Mouse (Mus musculus) urinary bladder, postnatal 10 days (tissue): ENCODE data around the gene Edn1.

Experiments
- DNase-seq: peaks from one replicate; pipeline ENCODE4 v3.0.0; 2022; ENCODE audit warnings: low spot score

Gene Edn1

DNA sequence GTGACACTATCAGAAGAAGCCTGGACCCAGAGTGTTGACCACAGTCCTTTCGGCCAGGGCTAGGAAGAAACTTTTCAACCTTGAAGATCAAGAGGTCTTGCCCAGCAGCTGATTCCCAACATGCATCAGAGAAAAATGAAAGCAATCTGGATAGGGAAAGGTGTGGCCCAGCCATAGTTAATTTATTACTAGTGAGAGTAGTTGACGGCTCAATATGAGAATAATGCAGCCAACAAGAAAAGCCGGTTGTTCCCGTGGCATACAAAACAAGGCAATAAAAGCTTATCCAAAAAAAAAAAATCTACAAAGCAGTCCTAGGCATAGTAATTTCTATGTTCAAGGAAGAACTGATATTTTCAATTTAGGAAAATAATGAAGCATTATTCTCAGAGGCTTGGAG lies 16.5 kb downstream of the Edn1 start:
- DNase-seq: no peak

DNA sequence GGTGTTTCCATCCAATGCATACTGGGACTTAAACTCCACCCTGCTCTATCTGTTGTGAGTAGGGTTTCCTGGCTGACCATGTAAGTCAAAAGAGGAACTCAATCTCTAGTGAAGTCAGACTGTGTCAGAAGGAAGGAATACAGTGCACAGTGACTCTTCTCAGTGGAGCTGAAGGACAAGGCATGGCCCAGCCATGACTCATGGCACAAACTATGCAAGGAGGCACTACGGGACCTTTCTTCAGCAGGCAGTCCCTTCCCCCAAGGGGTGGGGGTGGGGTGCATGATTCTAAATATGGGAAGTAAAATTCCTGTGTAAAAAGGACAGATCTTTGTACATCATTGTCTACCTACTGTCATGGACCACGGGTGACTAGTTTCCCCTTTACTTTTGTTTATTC lies 27.3 kb downstream of the Edn1 start:
- no peak for DNase-seq

DNA sequence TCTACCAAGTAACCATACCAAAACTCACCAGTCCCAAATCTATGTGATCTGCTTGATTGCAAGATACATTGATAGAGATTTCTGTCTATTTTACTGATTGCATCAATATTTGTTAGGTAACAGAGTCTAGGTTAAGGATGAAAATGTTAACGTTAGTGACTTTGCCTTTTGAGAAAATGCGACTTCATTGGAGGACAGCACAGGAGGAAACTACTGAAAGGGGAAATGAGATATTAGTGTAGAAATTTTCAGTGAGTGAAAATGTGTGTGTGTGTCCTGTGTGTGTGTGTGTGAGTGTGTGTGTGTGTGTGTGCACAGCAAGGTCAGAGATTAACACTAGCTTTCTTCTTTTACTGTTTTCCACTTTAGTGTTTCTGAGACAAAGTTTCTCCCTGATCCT lies 29.8 kb downstream of the Edn1 start:
- DNase-seq: no peak

DNA sequence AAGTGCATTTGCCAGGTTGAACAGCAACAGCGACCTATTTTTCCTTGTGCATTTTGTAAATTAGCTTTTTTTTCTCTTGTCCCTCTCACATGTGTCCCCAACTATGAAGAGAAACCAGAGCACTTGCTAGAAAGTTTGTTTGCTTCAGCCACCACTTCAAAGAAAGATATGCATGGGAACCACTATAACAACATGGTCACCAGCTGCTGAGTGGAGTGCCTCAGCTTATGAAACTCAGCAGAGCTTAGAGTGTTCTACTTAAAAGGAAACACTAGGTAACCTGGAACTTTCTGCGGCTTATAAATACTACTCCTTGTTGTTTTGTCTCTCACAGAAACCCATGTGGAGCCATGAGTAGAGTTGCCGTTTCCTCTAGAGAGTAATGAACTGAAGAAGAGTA lies 33.7 kb downstream of the Edn1 start:
- DNase-seq: no peak

DNA sequence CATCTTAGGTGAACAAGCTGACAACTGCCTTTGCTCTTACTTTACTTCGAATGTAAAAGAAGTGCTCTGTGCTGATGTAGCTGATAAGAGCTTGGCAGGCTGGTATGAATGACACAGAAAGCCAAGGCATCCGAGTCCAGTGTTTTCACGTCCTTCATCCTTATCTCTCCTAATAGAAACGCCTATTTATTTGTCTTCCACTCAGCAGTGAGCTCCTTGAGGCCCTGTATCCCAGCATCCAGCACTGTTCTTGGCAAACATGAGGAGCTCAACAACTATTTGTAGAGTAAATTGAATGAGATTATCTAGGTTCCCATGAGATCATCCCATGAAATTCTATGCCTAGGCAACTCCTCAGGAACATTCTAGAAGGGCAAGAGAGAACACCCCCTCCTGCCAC lies 35.1 kb downstream of the Edn1 start:
- no peak for DNase-seq

DNA sequence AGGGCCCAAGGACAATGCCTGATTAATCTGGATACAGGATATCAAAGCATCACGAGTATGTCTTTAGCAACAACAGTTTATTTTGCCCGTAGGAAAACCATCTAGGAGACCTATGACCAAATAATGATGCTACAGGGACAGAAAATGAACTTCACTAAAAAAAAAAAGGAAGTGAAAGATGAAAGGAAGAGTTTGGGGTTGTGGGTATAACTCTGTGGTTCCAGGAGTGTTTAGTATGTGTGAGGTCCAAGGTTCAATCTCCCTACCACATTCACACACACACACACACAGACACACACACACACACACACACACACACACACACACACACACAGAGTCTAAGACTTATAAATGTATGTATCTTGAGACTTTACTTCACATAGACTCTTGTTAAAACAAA lies 35.8 kb downstream of the Edn1 start:
- no peak for DNase-seq

DNA sequence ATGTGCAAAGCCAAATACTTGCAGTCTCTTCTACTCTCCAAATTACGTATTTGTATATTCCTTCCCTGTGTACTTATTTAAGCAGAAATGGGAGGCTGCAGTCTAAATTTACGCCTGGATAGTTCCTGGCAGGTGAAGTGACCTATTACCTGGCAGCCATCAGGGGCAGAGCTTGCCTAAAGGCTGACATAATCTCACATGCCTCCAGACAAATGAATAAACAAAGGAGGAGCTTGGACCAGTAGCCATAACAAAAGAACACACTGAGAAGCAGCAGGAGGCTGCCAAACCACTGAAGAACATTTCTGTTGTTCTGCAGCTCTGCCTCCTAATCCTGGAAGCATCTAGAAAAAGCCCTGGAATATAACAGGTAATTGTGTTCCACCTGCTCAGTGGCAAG lies 38.2 kb downstream of the Edn1 start:
- no peak for DNase-seq

DNA sequence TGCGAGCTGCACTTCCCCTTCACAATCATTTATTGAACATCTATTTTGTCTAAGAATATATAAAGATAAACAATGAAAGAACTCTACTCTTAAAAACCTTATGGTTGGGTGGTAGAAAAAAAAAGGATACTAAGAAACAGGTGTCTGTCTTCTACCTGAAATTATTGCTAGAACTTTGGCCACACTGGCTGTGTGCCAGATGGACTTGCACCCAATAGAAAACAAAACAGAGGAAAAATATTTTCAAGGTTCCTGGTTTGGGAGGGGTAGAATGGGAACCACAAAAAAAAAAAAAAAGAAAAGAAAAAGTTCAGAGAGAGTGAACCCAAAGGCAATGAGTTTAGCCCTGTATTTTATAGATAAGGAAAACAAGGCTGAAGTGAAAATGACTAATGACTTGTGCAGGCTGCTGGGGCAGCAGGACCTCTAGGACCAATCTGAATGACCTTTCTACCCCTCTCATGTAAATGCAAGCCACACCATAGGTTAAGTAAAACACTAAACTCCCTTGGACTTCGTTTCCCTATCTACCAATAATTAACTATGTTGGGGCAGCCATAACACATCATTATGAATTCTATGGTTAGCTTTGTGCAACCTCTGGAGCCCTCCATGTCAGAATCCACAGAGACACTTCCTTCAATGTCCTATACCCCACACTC lies 40.7 kb downstream of the Edn1 start:
- DNase-seq: no peak

DNA sequence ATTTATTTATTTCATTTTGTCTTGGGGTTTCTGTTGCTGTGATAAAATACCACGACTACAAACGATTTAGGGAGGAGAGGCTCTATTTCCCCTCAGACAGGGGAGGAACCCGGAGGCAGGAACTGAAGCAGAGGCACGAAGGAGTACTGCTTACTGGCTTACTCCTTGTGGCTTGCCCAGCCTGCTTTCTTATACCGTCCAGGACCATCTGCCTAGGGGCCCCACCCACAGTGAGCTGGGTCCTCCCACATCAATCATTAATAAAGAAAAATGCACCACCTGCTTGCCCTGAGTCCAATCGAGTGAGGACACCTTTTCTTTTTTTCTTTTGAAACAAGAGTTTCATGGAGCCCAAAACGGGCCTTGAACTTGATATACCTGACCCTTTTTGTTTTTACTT lies 44.2 kb downstream of the Edn1 start:
- DNase-seq: no peak

DNA sequence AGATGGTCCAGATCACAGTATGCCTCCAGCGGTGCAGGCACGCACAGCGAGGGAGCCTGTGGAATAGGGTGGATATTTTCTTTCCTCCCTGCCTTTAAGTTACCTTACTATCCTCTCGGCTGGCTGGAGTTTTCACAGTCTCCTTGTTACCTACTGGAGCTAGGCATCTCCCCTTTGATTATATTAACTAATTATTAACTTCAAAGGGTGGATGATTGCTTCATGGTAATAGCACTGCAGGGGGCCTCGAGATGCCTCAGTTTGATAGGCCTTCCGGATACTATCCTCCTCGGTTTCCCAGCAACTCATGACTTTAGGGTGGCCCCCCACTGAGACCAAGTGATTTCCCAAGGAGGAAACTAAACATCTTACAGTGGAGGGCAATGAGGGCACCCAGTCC lies 45.1 kb downstream of the Edn1 start:
- DNase-seq: no peak

DNA sequence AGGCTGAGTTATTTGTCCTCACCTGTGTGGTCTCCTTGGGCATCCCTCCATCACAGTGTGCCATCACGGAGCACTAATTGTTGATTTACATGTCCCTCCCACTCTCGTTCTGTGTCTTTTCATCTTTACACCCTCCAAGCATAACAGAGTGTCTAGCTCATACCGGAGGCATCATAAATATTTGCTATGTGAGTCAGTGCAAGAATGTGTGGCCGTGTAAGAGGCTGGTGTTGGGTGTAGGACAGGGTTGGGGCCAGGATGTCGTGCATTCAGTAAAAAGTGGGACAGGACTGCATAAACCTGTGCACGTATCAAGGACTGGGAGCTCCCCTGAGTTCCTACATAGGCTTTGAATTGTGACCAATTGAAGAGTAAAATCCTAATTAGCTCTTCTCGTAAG lies 50.4 kb downstream of the Edn1 start:
- DNase-seq: no peak
